Mouse (Mus musculus): ENCODE measurements around the gene St3gal3.

- no peak for TF ChIP-seq POLR2A (IDR thresholded peaks at IDR 0.05; ENCODE audit: borderline replicate concordance, extremely low read depth, insufficient read depth, insufficient read length, poor library complexity, severe bottlenecking)
- TF ChIP-seq CTCF (IDR thresholded peaks at IDR 0.05; ENCODE audit: borderline replicate concordance, extremely low read depth, insufficient read depth, insufficient read length) = no peak
Measured at GRCm38 (mm10) chr4:118075343-118075742, 59.4 kb downstream of the St3gal3 start.

All from brain, embryonic 14.5 days (tissue).